Mouse (Mus musculus) brain, embryonic 18.5 days (tissue): ENCODE measurements at regions not wholly inside any gene's neighbourhood (a gene's known extent, or its start where the extent isn't known, plus 50 kb on each side); places are given as distances from the start of the nearest gene placed in this dataset.

Source experiments
- DNase-seq: peaks from one replicate; pipeline ENCODE4 v3.0.0-alpha.2; 2012; ENCODE audit warnings: low read depth, low spot score

- no peak for DNase-seq
These were observed 651.5 kb upstream of the Pcdh9 start for GRCm38 (mm10) chr14:94541995-94542394.

- DNase-seq: no peak
These were observed 635.2 kb upstream of the Pcdh9 start for GRCm38 (mm10) chr14:94525648-94526047.

- no peak for DNase-seq
These were observed 634.8 kb upstream of the Pcdh9 start for GRCm38 (mm10) chr14:94525238-94525637.

DNA sequence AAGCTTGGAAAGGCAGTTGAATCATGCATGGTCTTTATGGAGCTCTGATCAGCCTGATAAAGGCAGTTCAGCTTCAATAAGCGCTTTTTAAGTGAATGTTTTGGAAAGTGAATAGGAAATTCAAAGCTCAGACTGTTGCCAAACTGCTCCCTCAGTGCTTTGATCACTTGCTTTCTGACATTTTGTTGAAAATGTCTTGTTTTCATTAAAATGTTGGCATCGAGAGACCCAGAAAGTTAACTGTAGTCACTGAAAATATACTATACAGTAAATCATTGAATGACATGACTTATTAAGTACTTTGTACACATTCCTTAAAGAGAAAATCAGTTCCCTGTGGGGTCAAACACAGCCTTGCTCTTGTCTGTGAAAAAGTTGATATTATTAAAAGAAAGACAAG lies 631.5 kb upstream of the Pcdh9 start:
- no peak for DNase-seq

DNA sequence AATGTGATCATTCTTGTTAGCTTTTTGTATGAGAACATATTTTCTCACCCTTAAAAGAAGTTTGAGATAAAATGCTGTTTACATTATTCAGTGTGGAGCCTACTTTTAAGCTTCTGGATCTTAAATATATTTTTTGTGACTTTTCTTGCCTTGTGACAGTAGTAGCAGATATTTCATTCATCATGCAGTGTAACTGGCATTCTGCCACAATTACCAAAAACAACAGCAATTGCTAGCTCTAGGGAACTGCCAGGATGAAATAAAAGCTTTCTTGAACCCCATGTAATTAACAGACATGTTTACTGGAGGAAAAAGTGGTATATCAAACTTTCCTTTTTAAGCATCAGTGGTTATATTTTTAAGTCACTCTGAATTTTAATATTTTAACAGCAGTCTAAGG lies 600.9 kb upstream of the Pcdh9 start:
- DNase-seq: peak; percentile 37

DNA sequence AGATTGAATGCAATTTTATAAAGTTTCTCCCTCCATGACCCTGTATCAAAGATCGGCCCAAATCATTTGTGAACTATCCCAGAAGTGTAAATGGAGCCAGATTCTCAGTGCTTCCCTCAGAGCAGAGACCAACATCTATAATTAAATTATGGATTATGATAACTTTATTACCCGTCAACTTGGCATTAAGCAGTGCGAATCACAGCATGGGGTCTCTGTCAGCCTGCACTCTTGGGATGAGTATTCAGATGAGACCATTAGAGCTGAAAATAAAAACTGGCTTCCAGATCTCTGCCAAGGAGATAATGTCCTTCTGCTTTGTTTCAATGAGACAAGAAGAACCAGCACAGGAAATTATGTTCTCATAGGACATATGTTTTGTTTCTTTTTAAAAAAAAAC lies 585.4 kb upstream of the Pcdh9 start:
- DNase-seq: no peak

GRCm38 (mm10) chr14:94473181-94473580 lies 582.7 kb upstream of the Pcdh9 start:
- no peak for DNase-seq

DNA sequence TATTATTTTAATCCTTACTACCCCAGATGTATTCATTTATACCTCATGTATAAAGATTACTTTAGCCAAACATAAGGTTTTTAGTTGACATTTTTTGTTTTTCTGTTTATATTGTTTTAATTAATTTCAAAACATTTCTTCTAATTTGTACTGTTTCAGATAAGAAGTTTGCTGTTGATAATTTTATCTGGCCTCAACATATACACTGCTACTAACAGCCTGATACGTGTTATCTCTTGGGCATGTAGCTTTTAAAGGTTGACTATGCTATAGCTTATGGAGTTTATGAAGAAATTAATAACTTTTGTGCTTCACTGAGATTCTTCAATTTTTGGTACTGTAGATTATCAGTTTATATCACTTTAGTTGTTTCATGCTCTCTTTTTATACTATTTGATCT lies 555.5 kb upstream of the Pcdh9 start:
- DNase-seq: no peak

DNA sequence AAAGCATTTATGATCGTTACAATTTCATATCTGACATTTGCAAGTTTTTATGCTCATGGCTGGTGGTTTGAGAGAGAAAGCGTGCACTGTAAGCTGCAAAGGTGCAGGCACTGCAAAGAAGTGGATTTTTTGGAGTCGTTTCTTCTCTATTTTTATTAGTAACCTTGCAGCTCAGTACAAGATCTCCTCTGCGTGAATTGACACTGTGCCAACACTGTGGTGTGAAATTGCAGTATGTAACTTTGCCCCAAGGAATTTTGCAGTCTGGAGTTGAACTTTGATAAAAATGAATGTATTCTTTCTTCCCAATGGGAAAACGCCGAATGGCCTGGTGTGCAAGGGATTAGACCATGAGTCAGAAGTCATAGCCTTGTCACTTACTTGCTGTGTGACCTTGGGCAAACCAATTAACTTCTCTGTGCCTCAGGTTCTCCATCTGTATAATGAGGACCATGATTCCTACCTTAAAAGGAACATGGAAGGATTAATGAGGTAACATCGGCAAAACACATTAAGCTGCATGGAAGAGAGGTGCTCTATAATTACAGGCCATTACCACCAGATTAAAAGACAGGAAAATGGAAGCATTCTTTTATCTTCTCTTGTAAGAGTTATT lies 543.0 kb upstream of the Pcdh9 start:
- no peak for DNase-seq

GRCm38 (mm10) chr14:94427611-94428186 lies 537.2 kb upstream of the Pcdh9 start:
- no peak for DNase-seq
